ENCODE assay signal across 15 mouse cellular contexts in genomic region chr14:93786234-93786633, GRCm38 (mm10).
"Had no signal": no experiment of that assay in that cellular context is flagged by ENCODE, and none has a peak within 500 bp of the region (broad histone marks: within the 10 kb centered on the region; RNA-seq: fewer than 3 reads in every experiment).

No protein-coding gene starts in this region.

- H3K4me3 ChIP-seq: limb, embryonic 13.5 days; liver, embryonic 15.5 days; megakaryocyte, embryonic 14.5 days; midbrain, embryonic 13.5 days; stomach, embryonic 15.5 days had no signal

- H3K4me2 ChIP-seq: limb, embryonic 13.5 days; liver, embryonic 11.5 days; liver, embryonic 15.5 days; lung, embryonic 14.5 days; midbrain, embryonic 13.5 days; stomach, embryonic 15.5 days had no signal

- DNase-seq: kidney, postnatal 36 days; left cerebral cortex, postnatal 4 days; lung, embryonic 14.5 days; lung, postnatal 10 days; right cerebral cortex, postnatal 14 days; thymus, adult 2 months; thymus, postnatal 36 days had no signal

- H3K9ac ChIP-seq: limb, embryonic 13.5 days; liver, embryonic 15.5 days; lung, embryonic 14.5 days; midbrain, embryonic 13.5 days; stomach, embryonic 15.5 days had no signal

- H3K9me3 ChIP-seq: limb, embryonic 13.5 days; liver, embryonic 15.5 days; megakaryocyte, embryonic 14.5 days; midbrain, embryonic 13.5 days; stomach, embryonic 15.5 days had no signal

- ATAC-seq: midbrain, embryonic 13.5 days had no signal

- H3K36me3 ChIP-seq: limb, embryonic 13.5 days; liver, embryonic 15.5 days; midbrain, embryonic 13.5 days; stomach, embryonic 15.5 days had no signal

- H3K27me3 ChIP-seq: limb, embryonic 13.5 days; liver, embryonic 15.5 days; megakaryocyte, embryonic 14.5 days; midbrain, embryonic 13.5 days; stomach, embryonic 15.5 days had no signal

- H3K27ac ChIP-seq: kidney, postnatal 0 days; limb, embryonic 13.5 days; liver, embryonic 15.5 days; macrophage; midbrain, embryonic 13.5 days; stomach, embryonic 15.5 days had no signal

- H3K4me1 ChIP-seq: limb, embryonic 13.5 days; liver, embryonic 15.5 days; megakaryocyte, embryonic 14.5 days; midbrain, embryonic 13.5 days; stomach, embryonic 15.5 days had no signal
